Mouse (Mus musculus) cerebellum, adult 2 months (tissue): ENCODE results near the gene Nxph4.

Source experiments
- CTCF ChIP-seq: fragments of 200-500 bp; IDR thresholded peaks from 2 replicates; pipeline ENCODE4 v1.5.1; 2011; ENCODE audit warnings: low read depth, mild to moderate bottlenecking, control low read depth, low read length, moderate library complexity, borderline replicate concordance; ENCODE audit not compliant: insufficient read depth
- POLR2A ChIP-seq: fragments of 200-500 bp; IDR thresholded peaks from 2 replicates; pipeline ENCODE4 v1.6.1; 2011; ENCODE audit warnings: low read length, control low read depth, borderline replicate concordance; ENCODE audit not compliant: insufficient read depth

- TF ChIP-seq CTCF (no peak), POLR2A (no peak)
Observed at GRCm38 (mm10) chr10:127575741-127576140, 41.4 kb upstream of the Nxph4 start.
